Mouse (Mus musculus): ENCODE measurements around the gene Dcaf1.

The Dcaf1 gene

DNA sequence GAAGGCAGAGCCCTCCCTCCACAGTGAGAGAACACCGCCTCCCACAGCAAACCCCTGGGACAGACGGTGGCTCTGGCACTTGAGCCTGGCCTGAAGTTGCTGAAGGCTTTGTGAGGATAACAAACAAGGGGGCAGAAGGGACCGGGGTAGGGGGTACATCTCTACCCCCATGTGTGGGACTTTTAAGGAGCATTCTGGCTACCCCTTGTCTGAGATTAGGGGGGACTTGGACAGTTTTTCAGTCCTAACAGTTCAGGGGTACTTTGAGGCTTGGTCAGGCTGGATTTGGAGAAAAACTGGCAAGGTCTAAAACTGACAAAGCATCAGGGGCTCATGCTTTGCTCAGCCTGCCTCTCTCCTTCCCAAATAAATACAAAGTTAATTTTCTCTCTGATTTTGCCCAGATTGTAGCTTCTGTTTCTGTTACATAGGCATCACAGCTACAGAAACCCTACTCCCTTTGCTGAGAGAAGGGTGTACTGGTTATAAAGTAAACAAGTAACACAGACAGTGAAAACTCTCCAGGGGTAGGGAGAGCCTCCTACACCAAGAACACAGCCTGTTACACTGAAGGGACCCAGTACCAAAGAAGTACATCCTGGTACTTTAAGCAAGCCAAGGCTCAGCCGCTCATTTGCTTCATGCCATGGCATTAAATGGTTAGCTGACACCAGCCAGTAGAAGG is 59.5 kb downstream of the Dcaf1 start:
- DNase-seq, result no peak

DNA sequence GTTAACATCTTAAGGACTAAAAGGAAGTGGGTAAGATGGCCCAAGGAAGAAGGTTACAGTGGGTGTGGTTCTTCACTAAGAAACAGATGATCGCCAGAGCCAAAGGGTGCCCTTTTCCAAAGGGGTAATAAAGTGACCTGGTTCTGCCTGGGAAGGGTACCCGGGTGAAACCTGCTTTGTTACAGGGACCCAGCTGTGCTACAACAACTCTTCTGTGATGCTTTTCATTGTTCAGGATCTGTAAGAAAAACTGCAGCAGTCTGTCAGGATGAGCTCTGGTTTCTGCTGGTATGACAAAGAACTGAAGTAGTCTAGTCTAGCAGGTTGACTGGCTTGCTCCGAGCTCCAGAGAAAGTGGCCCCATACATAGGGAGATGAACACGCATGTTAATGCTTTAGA is 60.5 kb downstream of the Dcaf1 start:
- no peak for DNase-seq

DNA sequence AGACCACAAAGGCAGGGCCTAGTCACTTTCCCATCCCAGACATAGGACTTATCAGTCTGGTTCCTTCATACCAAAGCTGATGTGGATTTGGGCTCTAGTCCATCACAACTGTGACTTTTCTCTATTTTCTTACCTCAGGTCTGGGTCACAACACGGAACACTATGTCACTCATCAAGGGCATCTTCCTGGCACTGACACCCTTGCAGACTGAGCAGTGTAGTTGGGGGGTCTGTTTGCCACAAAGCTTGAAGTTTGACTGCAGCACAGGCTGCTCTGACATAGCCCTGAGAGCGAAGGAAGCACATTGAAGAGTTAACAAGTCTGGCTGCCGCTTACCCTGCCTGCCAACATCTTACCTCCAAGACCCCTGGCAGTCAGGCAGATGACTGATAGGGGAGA is 61.4 kb downstream of the Dcaf1 start:
- no peak for DNase-seq

DNA sequence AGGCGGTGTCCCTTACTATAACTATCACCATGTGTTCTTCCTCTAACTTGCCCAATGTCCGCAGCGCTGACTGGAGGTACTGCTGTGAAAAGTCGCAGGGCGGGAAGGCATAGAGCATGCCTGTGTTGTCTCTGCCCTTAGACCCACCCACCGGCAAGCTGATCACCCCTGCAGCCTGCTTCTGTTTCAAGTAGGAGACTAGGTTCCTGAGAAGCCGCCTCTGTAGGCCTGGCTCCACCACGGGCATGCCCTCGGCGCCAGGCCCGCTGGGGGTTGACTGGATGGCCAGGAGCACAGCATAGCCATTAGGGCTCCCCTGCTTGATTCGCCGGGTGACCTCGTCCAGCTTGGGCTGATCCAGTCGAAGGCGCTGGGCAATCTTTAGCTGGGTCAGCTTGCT is 62.6 kb downstream of the Dcaf1 start:
- peak; percentile 23 for DNase-seq

DNA sequence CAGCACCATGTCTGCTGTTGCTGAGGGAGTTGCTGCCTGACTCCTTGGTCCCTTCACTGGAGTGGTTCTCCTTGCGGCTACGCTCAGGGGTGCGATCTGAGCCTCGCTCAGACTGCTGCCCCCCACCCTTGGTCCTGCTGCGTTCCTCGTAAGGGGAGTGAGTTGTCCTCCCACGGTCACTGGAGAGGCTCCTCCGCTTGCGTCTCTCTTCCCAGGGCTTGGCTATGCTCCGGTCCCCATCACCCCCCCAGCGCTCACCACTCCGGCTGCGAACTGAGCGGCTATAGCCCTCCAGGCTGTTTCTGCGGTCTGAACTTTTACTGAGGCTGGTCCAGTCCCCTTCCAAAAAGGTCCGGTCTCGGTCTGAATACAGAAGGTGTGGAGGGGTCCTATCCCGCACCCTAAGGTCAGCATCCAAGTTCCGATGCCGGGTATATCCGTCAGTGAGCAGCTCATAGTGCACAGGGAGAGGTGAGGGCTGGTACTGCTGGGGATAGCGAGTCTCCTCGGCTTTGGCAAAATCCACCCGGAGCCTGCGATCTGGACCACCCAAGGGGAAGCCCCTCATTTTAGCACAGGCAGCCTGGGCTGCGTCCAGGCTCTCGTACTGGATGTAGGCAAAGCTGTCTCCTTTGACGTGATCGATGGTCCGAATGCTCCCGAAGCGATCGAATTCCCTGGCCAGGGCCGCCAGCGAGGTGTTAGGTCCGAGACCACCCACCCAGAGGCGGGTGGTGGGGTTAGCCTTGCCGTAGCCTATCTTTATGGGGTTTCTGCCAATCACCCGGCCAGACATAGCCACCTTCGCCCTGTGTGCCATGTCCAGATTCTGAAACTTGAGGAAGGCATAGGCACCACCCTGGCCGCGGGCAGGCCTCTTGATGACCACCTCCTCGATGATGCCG is 63.6 kb downstream of the Dcaf1 start:
- no peak for DNase-seq

DNA sequence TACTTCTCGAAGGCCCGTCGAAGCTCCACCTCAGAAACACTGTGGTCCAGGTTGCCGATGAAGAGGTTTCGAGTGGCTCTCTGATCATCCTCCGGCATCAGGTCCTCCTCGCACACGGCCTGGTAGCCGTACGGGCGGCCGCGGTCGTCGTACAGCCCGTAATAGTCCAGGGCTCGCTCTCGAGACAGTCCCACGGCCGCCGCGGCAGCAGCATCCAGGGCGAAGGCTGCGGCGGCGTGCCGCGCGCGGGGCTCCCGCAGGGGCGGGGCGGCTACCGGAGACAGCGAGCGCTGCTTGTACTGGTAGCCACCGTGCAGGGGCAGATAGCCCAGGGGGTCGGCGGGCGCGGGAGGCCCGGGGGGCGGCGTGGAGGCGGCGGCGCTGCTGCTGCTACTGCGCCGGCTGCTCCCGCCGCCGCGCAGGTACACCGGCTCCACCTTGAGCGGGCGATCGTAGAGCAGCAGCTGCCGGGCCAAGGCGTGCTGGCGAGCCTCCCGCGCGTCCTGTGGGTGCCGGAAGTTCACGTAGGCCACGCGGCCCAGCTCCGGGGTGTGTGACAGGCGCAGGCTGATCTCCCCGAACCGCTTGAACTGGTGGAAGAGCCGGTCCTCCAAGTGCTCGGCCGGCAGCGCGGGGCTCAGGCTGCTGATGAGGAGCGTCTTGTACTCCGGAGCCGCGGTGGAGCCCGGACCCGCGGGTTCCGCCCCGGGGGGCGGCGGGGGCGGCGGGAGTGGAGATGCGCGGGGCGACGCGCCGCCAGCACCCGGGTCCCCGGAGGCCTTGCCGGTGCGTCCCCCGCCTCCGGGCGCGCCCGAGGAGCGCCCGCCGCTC is 64.4 kb downstream of the Dcaf1 start:
- DNase-seq, result peak; percentile 79

DNA sequence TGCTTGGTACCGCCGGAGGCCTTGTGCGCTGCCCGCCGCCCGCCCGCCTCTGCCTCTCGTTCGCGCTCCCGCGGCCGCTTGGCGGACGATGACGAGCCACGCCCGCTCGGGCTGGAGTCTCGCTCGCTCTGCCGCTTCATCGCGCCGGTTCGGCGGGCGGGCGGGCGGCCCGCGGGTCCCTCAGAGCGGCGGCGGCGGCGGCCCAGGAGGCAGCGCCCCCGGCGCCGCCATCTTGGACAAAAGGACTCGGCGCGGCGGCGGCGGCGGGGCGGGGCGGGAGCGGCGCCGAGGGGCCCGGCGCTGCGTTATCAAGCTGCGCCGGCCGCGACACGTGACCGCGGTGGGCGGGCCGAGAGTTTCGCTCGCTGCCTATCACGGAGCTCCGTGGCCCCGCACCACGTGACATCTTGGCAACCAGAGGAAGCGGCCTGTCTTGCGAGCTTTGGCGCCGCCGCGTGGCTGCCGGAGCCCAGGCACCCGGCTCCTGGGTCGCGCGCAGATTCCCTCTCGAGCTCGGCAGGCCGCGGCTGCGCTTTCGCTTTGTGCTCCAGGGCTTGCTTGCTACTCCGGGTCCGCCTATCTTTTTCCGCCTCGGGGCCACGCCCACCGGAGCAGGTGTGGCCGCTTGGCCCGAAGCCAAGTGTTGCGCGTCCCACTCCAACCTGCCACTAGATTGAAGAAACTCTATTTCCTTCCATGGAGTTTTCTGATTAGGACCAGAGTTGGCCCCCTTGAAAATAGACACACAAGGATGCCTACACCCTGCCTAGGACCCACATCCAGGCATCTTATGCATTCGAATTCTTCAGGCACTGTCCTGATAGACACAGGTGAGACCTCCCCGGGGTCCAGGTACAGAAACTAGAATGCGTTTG is 65.4 kb downstream of the Dcaf1 start, which contains the start of gene Rbm15b:
Gene Rbm15b (minus strand): TSS at position 601 of the 875 bp plus-strand sequence.
- peak; percentile 99 for DNase-seq

DNA sequence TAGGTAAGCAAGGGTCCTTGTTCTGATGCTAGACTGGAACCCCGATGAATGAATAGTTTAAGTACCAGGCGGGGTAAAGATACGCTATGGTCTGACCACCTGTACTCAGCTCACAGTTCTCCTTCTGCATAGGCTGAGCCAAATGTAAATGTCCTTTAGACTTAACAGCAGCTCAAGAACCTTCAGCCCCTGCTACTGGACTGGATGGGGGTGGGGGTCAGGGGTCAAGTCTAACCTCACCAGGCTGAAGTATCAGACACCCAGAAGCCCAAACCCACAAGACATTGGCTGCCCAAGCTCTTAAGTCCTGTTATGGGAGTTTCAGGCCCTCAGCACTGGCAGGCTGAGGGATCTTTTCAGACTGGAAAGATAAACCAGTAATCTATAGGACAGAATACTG is 66.7 kb downstream of the Dcaf1 start:
- DNase-seq, result no peak

DNA sequence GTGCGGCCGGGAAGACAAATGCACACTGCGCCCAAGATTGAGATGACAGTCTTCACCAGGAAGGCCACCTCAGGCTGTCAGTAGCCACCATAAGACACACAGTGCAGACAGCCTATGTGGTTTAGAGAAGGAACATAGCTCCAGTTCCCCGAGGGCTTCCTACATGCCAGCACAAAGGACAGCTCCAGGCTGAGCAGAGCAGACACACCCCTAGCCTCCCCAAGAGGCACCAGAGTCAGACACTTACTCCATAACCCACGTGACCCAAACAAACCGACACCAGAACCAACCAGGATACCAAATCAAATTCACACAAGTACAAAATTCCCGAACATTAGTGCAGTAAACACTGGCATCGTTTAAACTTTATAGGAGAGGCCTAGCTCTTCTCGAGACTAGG is 67.6 kb downstream of the Dcaf1 start:
- no peak for DNase-seq

DNA sequence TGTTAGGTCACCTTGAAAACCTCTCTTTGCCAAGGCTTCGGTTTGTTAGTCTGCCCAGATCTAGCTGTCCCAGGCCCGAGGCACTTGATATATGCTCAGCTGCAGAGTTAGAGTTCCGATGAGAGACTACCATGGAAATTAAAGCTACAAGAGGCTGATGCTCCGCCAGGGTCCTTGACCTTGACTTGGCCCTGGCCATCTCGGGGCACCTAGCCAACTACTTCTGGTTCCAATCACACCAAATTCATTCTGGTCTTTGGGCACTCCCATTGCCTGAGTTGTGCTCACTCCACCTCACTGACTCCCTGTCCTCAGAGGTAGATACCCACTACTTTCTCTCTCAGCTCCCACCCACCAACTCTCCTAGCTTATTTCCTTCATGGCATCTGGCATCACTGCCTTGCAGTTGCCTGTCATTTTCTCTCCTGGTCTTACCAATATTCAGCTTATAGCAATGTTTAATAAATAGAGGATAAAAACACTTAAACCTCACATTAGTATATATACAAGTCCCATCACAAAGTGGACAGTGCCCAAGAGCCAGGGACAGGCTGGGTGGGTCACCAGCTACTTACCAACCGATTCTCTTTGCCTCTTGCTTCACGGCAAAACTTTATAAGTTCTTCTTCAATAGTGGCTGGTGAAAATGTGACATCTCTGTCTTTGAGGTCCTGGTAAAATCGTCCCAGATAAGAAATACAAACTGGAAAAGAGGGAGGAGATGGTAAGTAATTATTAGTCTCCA is 69.0 kb downstream of the Dcaf1 start:
- DNase-seq, result no peak

DNA sequence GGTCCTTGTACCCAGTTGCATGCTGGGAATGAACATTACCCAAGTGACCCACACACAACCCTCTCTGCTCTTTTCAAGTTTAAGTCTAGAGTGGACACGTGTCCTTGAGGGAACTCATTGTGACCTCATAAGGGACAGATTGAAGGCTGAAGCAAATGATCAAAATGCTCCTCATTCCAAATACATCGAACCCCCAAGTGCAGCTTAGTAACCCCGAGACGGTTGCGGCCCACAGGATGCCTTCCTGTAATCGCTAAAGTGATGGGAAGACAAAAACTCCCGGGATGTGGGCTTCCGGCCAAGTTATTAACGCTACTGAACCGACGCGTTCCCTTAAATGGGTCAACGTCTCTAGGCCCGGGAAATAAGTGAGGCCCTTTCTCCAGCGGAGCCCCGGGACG is 69.7 kb downstream of the Dcaf1 start:
- DNase-seq, result no peak

DNA sequence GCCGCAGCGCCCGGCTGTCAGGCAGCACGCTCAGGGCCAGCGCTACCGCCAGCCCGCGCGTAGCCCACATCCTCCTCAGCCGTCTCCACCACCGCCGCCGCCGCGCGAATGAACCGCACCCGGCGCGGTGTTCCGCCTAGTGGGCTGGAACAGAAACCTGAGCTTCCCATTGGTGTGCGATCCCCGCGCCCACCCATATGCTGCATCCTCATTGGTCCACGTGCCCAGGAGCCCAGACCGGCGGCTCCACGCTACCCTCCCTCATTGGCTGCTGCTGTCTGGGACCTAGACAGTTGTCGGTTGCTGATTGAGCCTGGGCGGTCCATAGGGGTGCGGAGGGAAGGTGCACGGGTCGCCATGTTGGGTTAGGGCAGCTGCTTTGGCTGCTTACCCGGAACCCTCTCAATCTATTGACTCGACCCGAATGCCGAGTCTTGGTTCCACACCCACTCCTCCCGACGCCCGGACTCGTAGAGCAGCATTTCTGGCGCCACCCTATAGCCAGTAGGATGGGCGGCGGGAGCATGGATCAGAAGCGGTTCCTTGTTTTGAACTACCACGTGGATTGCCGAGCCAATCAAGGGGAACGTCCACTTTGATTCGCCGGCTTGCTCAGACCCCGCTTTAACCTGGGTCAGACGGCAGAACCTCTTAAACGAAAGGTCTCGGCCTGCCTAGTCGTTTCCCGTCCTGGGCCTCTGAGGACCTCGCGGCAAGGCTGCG is 70.3 kb downstream of the Dcaf1 start, which contains the start of gene Manf:
Gene Manf (minus strand): TSS at position 151 of the 723 bp plus-strand sequence.
- DNase-seq, result peak; percentile 97

DNA sequence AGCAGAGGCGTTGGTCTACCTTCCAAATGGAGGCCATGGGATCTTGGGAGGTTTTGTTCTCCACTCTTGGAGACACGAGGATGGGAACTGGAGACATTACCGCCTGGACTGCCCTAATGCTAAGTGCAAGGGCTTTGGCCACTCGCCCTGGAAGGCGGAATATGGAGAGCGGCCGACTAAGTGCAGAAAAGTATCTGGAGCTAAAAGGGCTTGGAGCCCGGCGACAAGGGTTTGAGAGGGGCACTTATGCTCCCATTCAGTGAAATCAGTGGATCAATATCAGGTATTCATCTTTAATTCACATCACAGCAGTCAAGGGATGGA is 70.8 kb downstream of the Dcaf1 start:
- no peak for DNase-seq

DNA sequence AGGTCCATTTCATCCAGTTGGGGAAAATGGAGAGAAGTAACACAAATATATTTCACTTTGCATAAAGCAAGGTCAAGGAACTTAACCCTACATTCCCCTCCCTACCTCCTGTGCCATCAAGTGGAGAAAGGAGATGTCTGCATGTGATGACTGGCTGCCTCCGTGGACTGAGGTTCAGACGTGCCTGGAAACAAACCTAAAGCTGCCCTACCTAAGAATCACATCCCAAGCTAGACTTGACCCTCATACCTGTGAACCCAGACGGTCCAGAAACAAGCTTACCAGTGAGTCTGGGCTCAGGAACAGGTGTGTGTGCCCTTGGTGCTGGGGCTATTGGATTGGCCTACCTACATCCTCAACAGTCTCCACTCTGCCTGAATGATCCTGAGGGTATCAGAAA is 71.7 kb downstream of the Dcaf1 start:
- no peak for DNase-seq

DNA sequence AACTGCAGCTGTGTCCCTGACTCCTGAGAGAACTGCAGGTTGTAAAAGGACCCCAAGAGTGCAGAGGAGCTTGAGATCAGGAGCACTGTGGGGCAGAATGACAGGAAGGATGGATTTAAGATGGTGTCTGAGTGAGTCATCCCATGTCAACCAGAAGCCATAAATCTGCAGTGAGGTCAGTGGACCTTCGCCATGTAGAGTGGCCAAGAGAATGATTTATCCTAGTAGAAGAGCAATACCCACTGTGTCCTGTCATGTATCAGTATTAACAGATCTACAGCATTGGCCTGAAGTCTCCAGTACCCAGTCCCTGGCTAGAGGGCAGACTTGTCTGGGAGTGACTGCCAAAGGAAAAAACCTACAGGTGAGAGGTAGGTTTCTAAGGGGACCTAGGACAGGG is 77.2 kb downstream of the Dcaf1 start:
- DNase-seq, result no peak

DNA sequence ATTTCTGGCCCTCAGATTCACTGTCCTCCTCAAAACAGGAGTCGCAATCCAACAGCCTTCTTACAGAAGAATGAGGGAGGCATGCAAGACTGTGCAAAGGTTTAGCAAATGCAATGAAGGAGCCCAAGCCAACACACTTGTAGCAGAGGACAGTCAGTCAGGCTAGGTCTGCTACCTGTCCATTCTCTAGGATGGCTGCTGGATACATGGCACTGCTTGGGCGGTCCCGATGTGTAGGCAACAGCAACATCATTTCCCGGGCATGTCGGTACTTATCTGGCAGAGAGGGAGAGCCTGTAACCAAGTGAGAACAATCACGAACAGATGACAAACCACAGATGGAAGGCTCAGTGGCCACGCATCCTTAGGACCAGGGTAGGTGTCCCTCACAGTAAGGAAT is 79.9 kb downstream of the Dcaf1 start:
- DNase-seq, result no peak

DNA sequence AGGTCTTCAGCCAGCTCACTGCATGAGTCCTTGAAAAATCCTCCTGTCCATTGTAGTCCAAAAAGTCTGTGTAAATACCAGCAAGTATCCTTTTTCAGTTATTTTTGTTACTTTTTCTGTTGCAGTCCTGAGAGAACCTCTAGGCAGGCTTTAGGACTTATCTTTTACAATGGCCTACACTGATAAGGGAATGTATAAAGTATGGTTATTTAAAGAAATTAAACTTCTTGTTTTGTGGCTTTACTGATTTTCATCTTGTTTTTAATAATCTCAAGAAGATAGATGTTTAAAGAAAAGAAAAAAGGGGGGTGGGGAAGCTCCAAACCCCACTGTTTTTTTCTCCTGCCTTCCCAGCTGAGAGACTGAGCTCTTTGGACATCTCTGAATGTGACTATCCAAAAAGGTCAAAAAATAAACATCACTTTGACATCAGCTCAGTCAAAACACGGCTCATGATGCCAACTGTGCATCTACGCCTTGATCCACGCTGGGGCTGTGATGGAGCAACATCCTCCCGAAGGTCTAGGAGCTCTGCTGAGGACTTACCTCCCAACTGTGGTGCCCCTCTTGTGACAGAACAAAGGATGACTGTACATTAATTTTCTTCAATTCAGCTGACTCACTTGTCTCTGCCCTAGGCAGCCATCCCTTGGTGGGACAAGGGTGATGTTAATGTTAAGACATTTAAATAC is 81.6 kb downstream of the Dcaf1 start:
- DNase-seq, result no peak

DNA sequence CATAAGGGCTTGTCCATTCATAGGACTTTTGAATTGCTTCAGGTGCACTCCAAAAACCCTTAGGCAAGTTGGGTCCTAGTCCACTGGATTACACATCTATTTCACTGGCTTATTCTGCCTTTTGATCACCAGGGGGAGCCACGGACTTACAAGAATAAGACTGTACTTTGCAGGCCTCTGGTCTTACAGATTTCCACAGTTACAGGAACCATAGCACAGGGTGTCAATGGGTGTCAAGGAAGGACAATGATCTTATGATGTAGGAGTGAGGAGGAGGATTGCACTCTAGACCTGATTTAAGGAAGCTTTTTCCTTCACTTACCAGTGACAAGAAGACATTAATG is 82.1 kb downstream of the Dcaf1 start:
- peak; percentile 51 for DNase-seq

DNA sequence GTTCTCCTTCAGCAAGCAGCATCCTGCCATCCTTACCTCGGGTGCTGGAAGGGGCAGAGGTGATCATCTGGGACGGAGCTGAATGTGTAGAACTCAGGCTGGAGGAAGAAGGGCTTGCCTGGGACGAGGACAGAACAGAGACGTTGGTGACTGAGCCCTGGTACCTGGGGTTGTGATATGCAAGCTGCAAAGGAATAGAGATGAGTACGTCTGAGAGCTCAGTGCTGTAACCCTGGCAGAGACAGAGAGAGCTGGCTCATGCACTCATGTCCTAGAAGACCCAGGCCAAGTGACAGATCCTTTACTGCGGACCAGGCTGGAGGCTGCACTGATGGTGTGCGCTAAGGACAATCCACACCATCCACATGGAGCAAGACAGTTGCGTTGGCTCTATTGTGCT is 84.9 kb downstream of the Dcaf1 start:
- DNase-seq, result no peak

DNA sequence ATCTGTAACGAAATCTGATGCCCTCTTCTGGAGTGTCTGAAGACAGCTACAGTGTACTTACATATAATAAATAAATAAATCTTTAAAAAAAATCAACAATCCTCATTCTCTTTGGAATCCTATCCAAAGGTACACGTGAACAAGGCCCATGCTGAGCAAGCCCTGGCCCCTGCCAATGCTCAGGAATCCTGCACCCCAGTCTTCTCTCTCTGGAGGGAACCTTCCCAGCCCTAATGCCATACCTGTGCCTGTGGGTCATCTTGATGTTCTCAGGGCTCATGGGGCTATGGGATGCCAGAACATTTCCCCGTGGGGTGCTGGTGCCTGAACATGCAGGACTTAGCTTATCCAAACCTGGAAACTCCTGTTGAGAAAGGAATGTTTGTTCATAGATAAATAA is 86.5 kb downstream of the Dcaf1 start:
- no peak for DNase-seq

DNA sequence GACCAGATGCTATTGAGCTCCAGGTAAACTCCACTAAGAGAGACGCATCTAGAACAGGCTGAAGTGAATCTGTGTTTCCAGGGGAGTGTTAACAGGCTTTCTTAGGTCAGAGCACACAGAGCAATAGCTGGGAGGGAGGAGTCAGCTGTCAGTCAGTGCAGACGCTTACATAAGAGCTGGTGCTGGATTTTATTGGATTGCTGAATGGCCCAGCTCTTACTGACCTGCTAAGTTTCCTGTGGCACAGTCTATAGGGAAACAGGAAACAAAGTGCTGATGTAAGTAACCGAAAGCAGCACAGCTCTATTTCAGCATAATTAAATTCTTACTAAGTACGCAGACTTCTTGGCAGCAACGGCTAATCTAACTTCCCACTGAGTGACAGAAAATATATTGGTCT is 87.0 kb downstream of the Dcaf1 start:
- DNase-seq, result no peak
